Mouse (Mus musculus) layer of hippocampus, adult 2 months (tissue): ENCODE results near the gene Mmp2. TPM values are rescaled to one million over a fixed set of nuclear protein-coding genes. Genes with fewer than 3 reads are reported as not detected.

ENCODE experiments used
- DNase-seq, 2 experiments: peaks; one replicate each; pipeline ENCODE4 v3.0.0; 2022; ENCODE audit warnings: low spot score in 2 of 2
- H3K27ac ChIP-seq: fragments of 200-600 bp; 2 replicates; pipeline ENCODE4 v1.8.1; 2022
- H3K4me3 ChIP-seq: fragments of 200-600 bp; 2 replicates; pipeline ENCODE4 v1.8.1; 2022; ENCODE audit warnings: mild to moderate bottlenecking
- CTCF ChIP-seq: fragments of 200-600 bp; conservative IDR thresholded peaks from 2 replicates; pipeline ENCODE4 v1.8.1; 2022; ENCODE audit warnings: antibody characterized with exemption, mild to moderate bottlenecking, moderate library complexity
- total RNA-seq, 2 experiments: library from RNA; stranded (reverse); gene quantifications; 2 replicates each; pipeline ENCODE4 v1.2.3; 2021

The Mmp2 gene
- total RNA-seq, 2 experiments from 2014 or later = 2.7 to 3.0 TPM

- Histone ChIP-seq H3K4me3 (no peak overlapping the region), H3K27ac (no peak overlapping the region)
- DNase-seq = no peak
- TF ChIP-seq CTCF = no peak
These were observed 22.2 kb downstream of the Mmp2 start for GRCm38 (mm10) chr8:92849261-92849660.

DNA sequence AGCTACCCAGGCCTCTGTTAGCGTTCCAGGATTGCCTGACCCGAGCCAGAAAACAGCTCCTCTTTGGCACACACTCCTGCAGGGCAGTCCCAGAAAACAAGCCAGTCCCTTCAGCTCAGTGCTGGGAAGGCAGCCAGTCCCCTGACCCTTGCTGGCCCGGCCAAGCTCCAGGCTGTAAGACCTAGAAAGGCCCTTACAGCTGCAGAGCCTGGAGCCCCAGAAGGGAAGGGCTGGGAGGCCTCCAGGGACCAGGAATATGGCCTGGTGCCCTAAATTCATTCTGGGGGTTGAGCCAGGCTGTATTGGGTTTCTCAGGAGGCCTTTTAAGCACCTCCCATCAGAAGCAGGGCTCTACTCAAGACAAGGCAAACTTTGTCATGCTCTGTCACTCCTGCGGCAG, 23.1 kb downstream of the Mmp2 start:
- Histone ChIP-seq H3K27ac (peak overlapping the region; percentile 16; the same call in 1 of the 2 replicates), H3K4me3 (no peak overlapping the region)
- TF ChIP-seq CTCF = no peak; the same call in 1 of the 2 replicates
- DNase-seq = peak; percentile 78 to 89

DNA sequence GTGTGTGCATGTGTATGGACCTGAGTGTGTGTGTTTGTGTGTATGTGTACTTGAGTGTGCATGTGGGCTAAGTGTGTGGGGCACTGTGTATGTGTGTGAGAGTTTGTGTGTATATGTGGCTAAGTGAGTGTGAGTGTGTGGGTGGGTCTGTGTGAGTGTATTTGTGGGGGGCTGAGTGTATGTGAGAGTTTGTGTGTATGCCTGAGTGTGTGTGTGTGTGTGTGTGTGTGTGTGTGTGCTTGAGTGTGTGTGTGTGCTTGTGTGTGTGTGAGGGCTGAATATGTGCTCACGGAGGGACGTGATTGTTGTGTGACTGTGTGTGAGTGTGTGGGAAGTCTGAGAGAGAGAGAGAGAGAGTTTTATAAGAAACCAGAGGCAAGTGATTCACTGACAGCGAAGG, 24.3 kb downstream of the Mmp2 start:
- H3K4me3 ChIP-seq = no peak overlapping the region
- no peak for DNase-seq
- TF ChIP-seq CTCF = no peak

DNA sequence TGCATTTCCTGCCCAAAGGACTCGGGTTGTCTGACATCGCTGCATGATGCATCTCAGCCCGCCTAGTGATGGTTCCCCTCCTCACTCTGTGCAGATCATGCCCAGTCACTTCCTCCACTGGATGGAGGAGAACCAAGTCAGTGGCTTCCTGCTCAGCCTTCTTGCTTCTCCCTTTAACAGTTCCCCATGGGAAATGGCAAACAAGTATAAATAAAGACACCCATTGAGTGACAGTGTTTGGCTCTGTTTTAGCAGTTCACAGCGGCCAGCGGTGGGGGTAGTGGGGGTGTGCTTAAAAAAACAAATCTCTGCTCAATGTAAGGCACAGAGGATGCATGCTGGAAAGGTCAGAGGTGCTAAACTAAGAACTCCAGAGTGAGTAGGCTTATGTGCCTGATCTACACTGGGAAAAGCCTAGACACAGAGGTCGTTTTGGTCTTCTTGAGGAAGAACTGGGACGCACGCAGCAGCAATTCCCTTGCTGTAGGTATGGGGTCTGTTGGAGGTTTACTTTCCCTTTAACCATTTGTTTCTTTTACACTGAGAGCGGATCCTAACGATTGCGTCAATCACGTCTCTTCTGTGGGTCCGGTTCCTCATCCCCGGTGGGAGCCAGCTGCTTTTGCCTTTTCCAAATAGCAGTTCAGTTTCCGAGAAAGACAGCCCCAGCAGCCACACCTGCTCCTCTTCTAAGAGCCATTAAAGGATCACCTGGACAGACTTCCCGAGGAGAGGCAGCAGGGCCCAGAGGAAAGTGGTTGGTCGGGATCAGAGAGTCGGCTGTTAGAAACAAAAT, 26.3 kb downstream of the Mmp2 start:
- TF ChIP-seq CTCF = no peak
- Histone ChIP-seq H3K27ac (peak overlapping the region; percentile 33; the same call in 1 of the 2 replicates), H3K4me3 (no peak overlapping the region)
- no peak for DNase-seq

More for the DNA sequence above, 24.3 kb downstream of the Mmp2 start:
- no peak overlapping the region for H3K27ac ChIP-seq

GRCm38 (mm10) chr8:92854673-92855072, 27.6 kb downstream of the Mmp2 start:
- Histone ChIP-seq H3K27ac (peak overlapping the region; percentile 88; the same call in 1 of the 2 replicates), H3K4me3 (peak overlapping the region; percentile 67; the same call in 1 of the 2 replicates)
- no peak for DNase-seq
- no peak for TF ChIP-seq CTCF

- TF ChIP-seq CTCF = no peak
- Histone ChIP-seq H3K4me3 (peak within 1 kb of the TSS; percentile 67), H3K27ac (peak within 1 kb of the TSS; percentile 88)
- DNase-seq = peak; percentile 66 to 80
These were observed 28.2 kb downstream of the Mmp2 start, which contains the start of gene Lpcat2 for GRCm38 (mm10) chr8:92855171-92855894. Gene Lpcat2 (plus strand): TSS chr8:92855339.

GRCm38 (mm10) chr8:92856273-92856986, 29.3 kb downstream of the Mmp2 start:
- no peak for DNase-seq
- Histone ChIP-seq H3K27ac (peak overlapping the region; percentile 88; the same call in 1 of the 2 replicates), H3K4me3 (peak overlapping the region; percentile 67)
- TF ChIP-seq CTCF = no peak

DNA sequence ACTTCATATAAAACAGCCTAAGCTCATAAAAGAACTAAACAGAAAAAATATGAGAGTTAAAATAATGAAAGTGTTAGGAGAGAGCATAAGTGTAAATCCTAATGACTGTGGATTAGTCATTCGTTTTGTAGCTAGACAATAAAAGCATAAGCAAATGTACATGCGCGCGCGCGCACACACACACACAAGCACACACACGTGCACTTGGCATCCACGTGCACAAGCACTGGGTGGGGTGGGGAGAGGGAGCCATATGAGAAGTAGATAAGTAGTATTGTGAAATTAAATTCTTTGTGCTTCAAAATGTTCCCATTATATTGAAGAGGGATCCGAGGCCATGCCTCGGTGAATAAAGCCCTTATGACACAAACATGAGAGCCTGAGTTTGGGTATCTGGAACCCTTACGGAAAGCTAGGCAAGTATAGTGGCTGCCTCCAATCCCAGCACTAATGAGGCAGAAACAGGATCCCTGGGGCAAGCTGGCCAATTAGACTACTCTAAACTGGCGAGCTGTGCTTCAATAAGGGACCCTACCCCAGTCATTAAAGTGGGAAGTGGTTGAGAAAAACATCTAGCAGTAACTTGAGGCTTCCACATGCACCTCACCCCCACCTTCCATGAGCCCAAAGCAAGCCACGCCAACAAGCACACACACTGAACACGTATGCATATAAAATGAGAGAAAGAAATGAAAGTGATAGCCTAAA, 31.5 kb downstream of the Mmp2 start:
- Histone ChIP-seq H3K27ac (no peak overlapping the region), H3K4me3 (no peak overlapping the region)
- no peak for DNase-seq
- TF ChIP-seq CTCF = no peak

DNA sequence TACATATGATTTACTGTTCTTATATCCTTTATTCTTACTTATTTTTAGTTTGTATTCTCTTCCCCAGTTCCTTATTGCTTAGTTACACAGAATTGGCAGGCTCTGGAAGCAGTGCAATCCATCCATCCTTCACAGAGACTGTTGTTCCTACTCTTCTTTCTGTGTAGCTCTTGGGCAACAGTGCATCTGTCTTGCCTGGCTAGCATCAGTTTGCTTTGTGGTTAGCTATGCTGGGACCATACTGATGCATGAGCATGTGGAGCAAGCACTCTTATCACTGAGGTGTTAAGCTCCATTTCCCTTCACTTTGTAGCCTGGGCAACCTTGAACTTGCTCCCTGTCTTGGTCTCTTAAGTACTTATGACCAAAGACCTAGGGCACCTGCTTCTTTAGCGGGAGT, 34.9 kb downstream of the Mmp2 start:
- DNase-seq = no peak
- H3K4me3 ChIP-seq = no peak overlapping the region
- TF ChIP-seq CTCF = no peak

GRCm38 (mm10) chr8:92870281-92870680, 43.2 kb downstream of the Mmp2 start:
- H3K27ac ChIP-seq = no peak overlapping the region
- no peak for DNase-seq
- no peak for TF ChIP-seq CTCF
- H3K4me3 ChIP-seq = no peak overlapping the region

More for the DNA sequence above, 34.9 kb downstream of the Mmp2 start:
- H3K27ac ChIP-seq = no peak overlapping the region

GRCm38 (mm10) chr8:92872063-92872759, 45.1 kb downstream of the Mmp2 start:
- DNase-seq = no peak
- no peak overlapping the region for H3K27ac ChIP-seq
- no peak overlapping the region for H3K4me3 ChIP-seq
- no peak for TF ChIP-seq CTCF

DNA sequence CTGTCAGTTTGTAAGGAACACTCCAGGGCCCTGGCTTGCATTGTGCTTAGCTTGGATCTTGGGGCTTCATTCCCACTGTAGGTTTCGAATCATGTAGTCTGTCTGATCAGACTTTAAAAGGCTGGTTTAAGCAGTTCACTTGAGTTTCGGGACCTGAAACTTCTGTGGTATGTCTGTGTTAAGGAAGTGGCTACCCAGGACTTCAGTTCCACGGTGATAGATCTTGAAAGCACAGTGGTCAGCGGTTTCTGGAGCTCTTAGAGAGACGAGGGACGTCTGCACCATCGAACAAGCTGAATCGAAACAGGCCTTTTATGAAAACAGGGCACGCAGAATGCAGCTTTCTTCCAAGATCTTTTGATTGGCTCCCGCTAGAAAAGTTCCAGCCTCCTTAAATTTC, 48.7 kb downstream of the Mmp2 start:
- Histone ChIP-seq H3K4me3 (no peak overlapping the region), H3K27ac (no peak overlapping the region)
- no peak for TF ChIP-seq CTCF
- no peak for DNase-seq
